ENCODE assay signal across 16 mouse cellular contexts in genomic region chr13:11344500-11344899, GRCm38 (mm10).
"Had no signal": no experiment of that assay in that cellular context is flagged by ENCODE, and none has a peak within 500 bp of the region (broad histone marks: within the 10 kb centered on the region; RNA-seq: fewer than 3 reads in every experiment).

No protein-coding gene starts in this region.

- H3K36me3 ChIP-seq: limb, embryonic 13.5 days; midbrain, embryonic 13.5 days; stomach, embryonic 15.5 days had no signal

- H3K27ac ChIP-seq: kidney, postnatal 0 days; limb, embryonic 13.5 days; liver, embryonic 14.5 days; midbrain, embryonic 13.5 days; stomach, embryonic 15.5 days had no signal

- H3K4me3 ChIP-seq: limb, embryonic 13.5 days; midbrain, embryonic 13.5 days; stomach, embryonic 15.5 days had no signal

- H3K9ac ChIP-seq: limb, embryonic 13.5 days; liver, embryonic 14.5 days; midbrain, embryonic 13.5 days; stomach, embryonic 15.5 days had no signal

- H3K4me2 ChIP-seq: limb, embryonic 13.5 days; midbrain, embryonic 13.5 days; stomach, embryonic 15.5 days had no signal

- DNase-seq: kidney, adult 8-10 months; kidney, postnatal 36 days; layer of hippocampus, adult 9-11 months; layer of hippocampus, postnatal 36 days; lung, adult 18-20 months; retina, postnatal 1 day; right cerebral cortex, postnatal 4 days; spleen, adult 18-20 months; thymus, adult 2 months; thymus, postnatal 25 days had no signal

- ATAC-seq: intestine, postnatal 0 days; midbrain, embryonic 13.5 days had no signal

- H3K4me1 ChIP-seq: stomach, embryonic 15.5 days had no signal

- H3K27me3 ChIP-seq: limb, embryonic 13.5 days; midbrain, embryonic 13.5 days; stomach, embryonic 15.5 days had no signal

- H3K9me3 ChIP-seq: limb, embryonic 13.5 days; midbrain, embryonic 13.5 days; stomach, embryonic 15.5 days had no signal
